Mouse (Mus musculus) midbrain, embryonic 11.5 days (tissue): ENCODE data around the gene Tet1. TPM values are rescaled to one million over a fixed set of nuclear protein-coding genes. Genes with fewer than 3 reads are reported as not detected.

ENCODE experiments used
- ATAC-seq: fragments of 200-750 bp; cut with Nextera tagmentation; 2 replicates; pipeline ENCODE4 v1.8.0; 2017; ENCODE audit warnings: moderate TSS enrichment, moderate library complexity; ENCODE audit not compliant: low FRiP score
- DNase-seq: peaks from one replicate; pipeline ENCODE4 v3.0.0; 2015; ENCODE audit warnings: low spot score; ENCODE audit errors: missing footprints
- H3K27ac ChIP-seq: fragments of 300-500 bp; sonication (generic); 2 replicates; pipeline ENCODE4 v1.5.1; 2014; ENCODE audit warnings: low read depth, low read length
- H3K27me3 ChIP-seq: fragments of 300-500 bp; sonication (generic); 2 replicates; pipeline ENCODE4 v1.6.1; 2014; ENCODE audit warnings: mild to moderate bottlenecking, low read length, moderate library complexity, mixed read lengths; ENCODE audit not compliant: control insufficient read depth, insufficient read depth
- H3K36me3 ChIP-seq: fragments of 300-500 bp; sonication (generic); 2 replicates; pipeline ENCODE4 v1.6.1; 2014; ENCODE audit warnings: mild to moderate bottlenecking, low read length, moderate library complexity, mixed read lengths; ENCODE audit not compliant: control insufficient read depth, insufficient read depth
- H3K4me1 ChIP-seq: fragments of 300-500 bp; sonication (generic); 2 replicates; pipeline ENCODE4 v1.6.1; 2014; ENCODE audit warnings: low read length; ENCODE audit not compliant: control insufficient read depth, insufficient read depth
- H3K4me2 ChIP-seq: fragments of 300-500 bp; sonication (generic); 2 replicates; pipeline ENCODE4 v1.6.1; 2014; ENCODE audit warnings: mild to moderate bottlenecking, moderate library complexity
- H3K4me3 ChIP-seq: fragments of 300-500 bp; sonication (generic); 2 replicates; pipeline ENCODE4 v1.5.1; 2014; ENCODE audit warnings: low read depth, low read length
- H3K9ac ChIP-seq: fragments of 300-500 bp; sonication (generic); 2 replicates; pipeline ENCODE4 v1.6.1; 2014; ENCODE audit warnings: low read length
- H3K9me3 ChIP-seq: fragments of 300-500 bp; sonication (generic); 2 replicates; pipeline ENCODE4 v1.6.1; 2016; ENCODE audit warnings: low read length; ENCODE audit not compliant: control insufficient read depth
- WGBS: fragments of 180-500 bp; shearing (Covaris S2); extraction: QIAGEN DNeasy Blood & Tissue Kit; methylation state at CpG from one replicate; pipeline ENCODE4 v1.1.7; 2014; 5-methylcytosine and 5-hydroxymethylcytosine counted together
- polyA plus RNA-seq: library from polyadenylated mRNA; unstranded; fragments of >200 nt; fragmentation: Nextera tagmentation; extraction: Ambion mirVana; gene quantifications from 2 replicates; pipeline ENCODE4 v1.2.1, GENCODE M21; 2014

The Tet1 gene
- polyA plus RNA-seq, 1 experiment from 2014 or later: 33.3 TPM

DNA sequence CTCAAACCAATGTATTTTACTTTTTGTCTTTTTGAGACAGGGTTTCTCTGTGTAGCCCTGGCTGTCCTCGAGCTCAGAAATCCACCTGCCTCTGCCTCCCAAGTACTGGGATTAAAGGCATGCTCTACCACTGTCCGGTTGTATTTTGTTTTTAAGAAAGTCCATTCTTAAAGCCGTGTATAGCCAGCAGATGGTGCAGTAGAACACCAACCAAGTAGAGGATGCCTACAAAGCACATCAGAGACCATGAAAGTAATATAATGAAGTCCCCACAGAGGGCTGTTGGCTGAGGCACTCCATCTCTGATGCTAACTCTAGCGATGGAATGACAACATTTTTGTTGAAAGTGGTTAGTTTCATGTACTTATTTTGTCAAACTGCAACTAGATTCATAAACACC, 98.8 kb downstream of the Tet1 start:
- no peak for DNase-seq

DNA sequence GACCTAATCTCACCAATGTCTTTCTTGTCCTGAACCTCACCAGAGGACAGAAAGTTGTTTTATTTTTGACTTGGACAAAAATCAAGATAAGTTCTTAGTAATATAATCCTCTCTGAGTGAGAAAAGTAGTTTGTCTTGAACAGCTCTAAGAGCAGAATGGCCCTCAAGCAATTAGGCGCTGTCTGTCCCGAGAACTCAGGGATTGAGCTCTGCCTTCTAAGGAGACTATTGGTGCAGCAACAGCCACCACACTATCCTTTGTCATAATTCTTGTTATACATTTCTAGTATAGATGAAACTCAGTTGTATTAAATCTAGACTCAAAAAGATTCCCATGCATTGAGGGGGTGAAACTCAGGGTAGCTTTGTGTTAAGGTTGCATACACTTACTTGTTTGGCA, 100.0 kb downstream of the Tet1 start:
- H3K9me3 ChIP-seq: no peaks in the 10 kb centered on the region
- H3K36me3 ChIP-seq: peaks cover 6% of the 10 kb centered on the region
- H3K4me2 ChIP-seq: no peak overlapping the region
- no peaks in the 10 kb centered on the region for H3K27me3 ChIP-seq
- peak; percentile 70 for DNase-seq
- no peak overlapping the region for H3K9ac ChIP-seq
- no peak overlapping the region for H3K4me3 ChIP-seq
- no peaks in the 10 kb centered on the region for H3K4me1 ChIP-seq
- no peak for ATAC-seq
- H3K27ac ChIP-seq: no peak overlapping the region
- 95% methylated on average over 2 of the region's 2 CpGs for WGBS

More for the DNA sequence above, 98.8 kb downstream of the Tet1 start:
- H3K9ac ChIP-seq: no peak overlapping the region
- H3K4me1 ChIP-seq: no peaks in the 10 kb centered on the region
- H3K27ac ChIP-seq: no peak overlapping the region
- H3K9me3 ChIP-seq: no peaks in the 10 kb centered on the region
- WGBS: 78% methylated on average over 4 of the region's 4 CpGs
- no peak overlapping the region for H3K4me3 ChIP-seq
- peaks cover 13% of the 10 kb centered on the region for H3K36me3 ChIP-seq
- no peaks in the 10 kb centered on the region for H3K27me3 ChIP-seq
- H3K4me2 ChIP-seq: no peak overlapping the region
- no peak for ATAC-seq

DNA sequence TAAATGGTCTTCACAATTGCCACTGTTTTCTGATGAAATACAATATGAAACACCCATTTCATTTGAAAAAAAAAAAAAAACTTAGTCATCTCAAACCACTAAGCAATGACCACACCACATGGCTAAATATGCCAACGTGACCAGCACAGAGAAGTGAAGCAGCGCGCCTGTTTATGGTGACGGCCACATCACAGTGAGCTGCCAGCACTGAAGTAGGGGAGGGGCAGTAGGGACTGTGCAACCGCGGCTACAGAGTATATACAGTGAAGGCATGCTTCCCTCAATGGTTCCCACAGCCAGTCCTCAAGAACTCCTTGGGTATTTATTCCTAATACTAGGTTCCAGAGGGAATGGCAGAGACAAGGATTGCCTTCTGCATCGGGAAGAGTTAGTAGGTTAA, 100.5 kb downstream of the Tet1 start:
- peak; percentile 76 for DNase-seq
- H3K36me3 ChIP-seq: peaks cover 3% of the 10 kb centered on the region; the same call in 1 of the 2 replicates
- H3K4me2 ChIP-seq: no peak overlapping the region
- no peak overlapping the region for H3K27ac ChIP-seq
- ATAC-seq: no peak
- H3K9me3 ChIP-seq: no peaks in the 10 kb centered on the region
- no peaks in the 10 kb centered on the region for H3K4me1 ChIP-seq
- H3K9ac ChIP-seq: no peak overlapping the region
- H3K27me3 ChIP-seq: no peaks in the 10 kb centered on the region
- WGBS: 97% methylated on average over 7 of the region's 7 CpGs
- H3K4me3 ChIP-seq: no peak overlapping the region

DNA sequence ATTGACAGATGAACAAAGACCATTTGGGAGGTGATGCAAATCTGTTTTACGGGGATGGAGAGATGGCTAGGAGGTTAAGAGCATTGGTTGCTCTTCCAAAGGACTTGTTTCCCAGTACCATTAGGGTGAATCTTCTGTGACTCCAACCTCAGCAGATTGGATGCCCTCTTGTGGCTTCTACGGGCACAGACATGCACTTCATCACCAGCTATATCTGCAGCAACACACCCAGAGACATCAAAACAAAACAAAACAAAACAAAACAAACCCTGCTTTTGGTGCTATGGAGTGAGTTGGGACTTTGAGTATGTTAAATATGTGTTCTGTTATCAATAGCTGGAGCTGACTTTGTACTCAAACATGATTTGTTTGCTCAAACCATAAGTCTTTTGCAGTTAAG, 104.7 kb downstream of the Tet1 start:
- no peaks in the 10 kb centered on the region for H3K27me3 ChIP-seq
- no peaks in the 10 kb centered on the region for H3K36me3 ChIP-seq
- no peak overlapping the region for H3K27ac ChIP-seq
- ATAC-seq: no peak
- H3K9ac ChIP-seq: no peak overlapping the region
- 74% methylated on average over 2 of the region's 2 CpGs for WGBS
- DNase-seq: peak; percentile 70
- no peaks in the 10 kb centered on the region for H3K4me1 ChIP-seq
- H3K4me3 ChIP-seq: no peak overlapping the region
- no peak overlapping the region for H3K4me2 ChIP-seq
- H3K9me3 ChIP-seq: no peaks in the 10 kb centered on the region

DNA sequence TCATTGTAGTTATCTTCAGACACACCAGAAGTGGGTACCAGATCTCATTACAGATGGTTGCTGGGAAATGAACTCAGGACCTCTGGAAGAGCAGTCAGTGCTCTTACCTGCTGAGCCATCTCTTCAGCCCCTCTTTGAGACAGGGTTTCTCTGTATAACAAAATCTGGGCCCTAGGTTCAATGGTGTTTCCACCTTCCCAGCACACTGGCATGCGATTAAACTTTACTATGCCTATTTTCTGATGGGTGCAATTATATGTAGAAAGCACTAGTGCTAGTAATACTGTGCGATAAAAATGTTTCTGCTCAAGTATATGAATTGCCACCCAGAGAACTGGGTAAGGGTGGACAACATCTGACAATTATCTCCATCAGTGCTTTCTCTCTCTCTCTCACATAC, 105.5 kb downstream of the Tet1 start:
- no peak overlapping the region for H3K4me3 ChIP-seq
- ATAC-seq (no peak), DNase-seq (peak; percentile 72)
- no peaks in the 10 kb centered on the region for H3K36me3 ChIP-seq
- 95% methylated on average over 2 of the region's 2 CpGs for WGBS
- no peaks in the 10 kb centered on the region for H3K4me1 ChIP-seq
- H3K9me3 ChIP-seq: no peaks in the 10 kb centered on the region
- no peak overlapping the region for H3K4me2 ChIP-seq
- no peak overlapping the region for H3K9ac ChIP-seq
- H3K27me3 ChIP-seq: no peaks in the 10 kb centered on the region
- no peak overlapping the region for H3K27ac ChIP-seq

DNA sequence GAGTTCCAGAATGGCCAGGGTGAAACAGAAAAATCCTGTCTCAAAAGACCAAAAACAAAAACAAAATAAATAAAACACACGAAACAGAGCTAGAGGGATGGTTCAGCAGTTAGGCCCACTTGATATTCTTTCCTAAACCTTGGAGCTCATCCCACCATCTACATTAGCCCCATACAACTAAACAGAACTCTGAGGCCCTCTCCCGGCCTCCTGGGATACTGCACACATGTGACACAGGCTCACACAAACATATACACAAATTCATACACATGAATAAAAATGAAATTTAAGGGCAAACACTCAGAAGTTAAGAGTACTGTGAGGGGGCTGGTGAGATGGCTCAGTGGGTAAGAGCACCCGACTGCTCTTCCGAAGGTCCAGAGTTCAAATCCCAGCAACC, 114.6 kb downstream of the Tet1 start:
- ATAC-seq (no peak), DNase-seq (peak; percentile 53)
- Histone ChIP-seq H3K9ac (no peak overlapping the region), H3K4me1 (peaks cover 3% of the 10 kb centered on the region; the same call in 1 of the 2 replicates), H3K27me3 (no peaks in the 10 kb centered on the region), H3K27ac (no peak overlapping the region), H3K36me3 (peaks cover 11% of the 10 kb centered on the region; the same call in 1 of the 2 replicates), H3K4me3 (no peak overlapping the region), H3K4me2 (no peak overlapping the region), H3K9me3 (no peaks in the 10 kb centered on the region)
- WGBS: 95% methylated on average over 4 of the region's 4 CpGs

DNA sequence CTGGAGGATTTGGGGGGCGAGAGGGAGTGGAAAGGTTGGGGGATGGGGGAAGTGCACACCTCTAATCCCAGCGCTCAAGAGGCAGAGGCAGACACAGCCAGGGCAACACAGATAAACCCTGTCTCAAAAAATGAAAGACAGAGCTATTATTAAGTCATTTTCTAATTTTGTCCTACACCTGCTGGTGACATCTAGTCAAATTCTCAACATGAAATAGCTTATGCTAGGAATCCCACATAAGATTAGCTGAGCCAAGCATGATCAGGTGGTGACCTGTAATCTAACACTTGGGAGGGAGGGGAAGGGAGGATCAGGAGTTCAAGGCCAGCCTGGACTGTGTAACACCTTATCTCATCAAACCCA, 115.7 kb downstream of the Tet1 start:
- Histone ChIP-seq H3K27ac (peak overlapping the region; percentile 90), H3K4me1 (peaks cover 3% of the 10 kb centered on the region; the same call in 1 of the 2 replicates), H3K27me3 (no peaks in the 10 kb centered on the region), H3K36me3 (peaks cover 15% of the 10 kb centered on the region), H3K9me3 (no peaks in the 10 kb centered on the region), H3K9ac (peak overlapping the region; percentile 96), H3K4me2 (peak overlapping the region; percentile 43), H3K4me3 (peak overlapping the region; percentile 86)
- ATAC-seq: no peak
- DNase-seq: no peak
- WGBS: 44% methylated on average over 2 of the region's 2 CpGs

DNA sequence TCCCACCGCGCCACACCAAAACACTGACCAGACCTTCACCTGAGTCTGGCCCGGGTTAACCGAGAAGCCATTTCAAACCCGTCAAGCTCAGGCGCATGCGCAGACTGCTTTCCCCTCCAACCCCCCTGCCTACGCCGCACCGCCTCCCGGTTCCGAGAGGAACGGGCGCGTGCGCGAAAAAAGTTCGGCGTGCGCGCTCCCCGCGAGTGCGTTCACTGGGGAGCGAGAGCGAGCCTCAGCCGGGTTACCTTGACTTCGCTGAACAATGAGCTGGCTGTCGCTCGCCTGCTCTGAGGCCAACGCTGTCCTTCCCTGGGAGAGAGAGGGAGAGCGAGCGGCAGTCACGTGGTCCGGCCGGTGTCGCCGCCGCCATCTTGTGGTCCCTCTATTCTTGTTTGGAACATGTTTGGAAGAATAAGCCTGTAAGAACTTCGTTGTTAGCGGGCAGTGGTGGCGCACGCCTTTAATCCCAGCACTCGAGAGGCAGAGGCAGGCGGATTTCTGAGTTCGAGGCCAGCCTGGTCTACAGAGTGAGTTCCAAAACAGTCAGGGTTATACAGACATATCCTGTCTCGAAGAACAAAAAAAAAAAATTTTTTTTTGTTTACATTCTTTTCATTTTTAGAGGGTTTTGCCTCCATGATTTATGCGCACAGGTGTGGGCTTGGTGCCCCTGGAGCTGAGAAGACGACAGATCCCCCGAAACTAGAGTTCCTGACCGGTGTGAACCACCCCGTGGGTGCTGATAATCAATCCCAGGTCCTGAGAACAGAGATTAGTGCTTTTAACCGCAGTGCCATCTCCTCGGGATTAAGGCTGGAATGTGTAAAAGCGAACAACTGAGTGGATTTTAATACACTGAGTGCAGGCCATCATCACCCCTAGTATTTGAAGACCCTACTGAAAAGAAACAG, 116.4 kb downstream of the Tet1 start, which contains the start of gene Ccar1:
Ccar1 (minus strand) TSS at position 110 of the 914 bp plus-strand sequence.
- Histone ChIP-seq H3K27me3 (no peaks in the 10 kb centered on the region), H3K9ac (peak within 1 kb of the TSS; percentile 96), H3K4me3 (peak within 1 kb of the TSS; percentile 86), H3K36me3 (peaks cover 15% of the 10 kb centered on the region), H3K27ac (peak within 1 kb of the TSS; percentile 90), H3K4me1 (peaks cover 3% of the 10 kb centered on the region; the same call in 1 of the 2 replicates), H3K9me3 (no peaks in the 10 kb centered on the region), H3K4me2 (peak within 1 kb of the TSS; percentile 54)
- ATAC-seq (peak; percentile 98), DNase-seq (peak; percentile 100)
- WGBS: 4% methylated on average over 55 of the region's 55 CpGs
